Mouse (Mus musculus): ENCODE results near the gene Jazf1.

- no peak for TF ChIP-seq POLR2A (IDR thresholded peaks at IDR 0.05; ENCODE audit: low read depth, low read length)
- TF ChIP-seq CTCF (IDR thresholded peaks at IDR 0.05; ENCODE audit: extremely low read depth, insufficient read length, insufficient replicate concordance, low read depth, low read length): peak; percentile 94; the same call in 1 of the 2 replicates
These were observed 229.7 kb downstream of the Jazf1 start for GRCm38 (mm10) chr6:52838691-52839090.
